Mouse (Mus musculus) hindbrain, postnatal 0 days (tissue): ENCODE results near the gene Jag1. TPM values are rescaled to one million over a fixed set of nuclear protein-coding genes. Genes with fewer than 3 reads are reported as not detected.

ENCODE experiments used
- ATAC-seq: fragments of 200-750 bp; cut with Nextera tagmentation; 2 replicates; pipeline ENCODE4 v1.8.0; 2017; ENCODE audit warnings: mild to moderate bottlenecking, moderate TSS enrichment, moderate library complexity
- DNase-seq: peaks from one replicate; pipeline ENCODE4 v3.0.0-alpha.2; 2015; ENCODE audit warnings: low spot score
- H3K27ac ChIP-seq: fragments of 300-500 bp; sonication (generic); 2 replicates; pipeline ENCODE4 v1.5.1; 2014; ENCODE audit warnings: mild to moderate bottlenecking
- H3K27me3 ChIP-seq: fragments of 300-500 bp; sonication (generic); 2 replicates; pipeline ENCODE4 v1.6.1; 2014; ENCODE audit warnings: low read length, mixed read lengths; ENCODE audit not compliant: insufficient read depth
- H3K36me3 ChIP-seq: fragments of 300-500 bp; sonication (generic); 2 replicates; pipeline ENCODE4 v1.6.1; 2014; ENCODE audit warnings: low read length, mixed read lengths; ENCODE audit not compliant: insufficient read depth
- H3K4me1 ChIP-seq: fragments of 300-500 bp; sonication (generic); 2 replicates; pipeline ENCODE4 v1.6.1; 2014; ENCODE audit warnings: antibody characterized with exemption, low read length, mixed read lengths; ENCODE audit not compliant: insufficient read depth
- H3K4me2 ChIP-seq: fragments of 300-500 bp; sonication (generic); 2 replicates; pipeline ENCODE4 v1.6.1; 2014; ENCODE audit warnings: low read depth, mild to moderate bottlenecking, low read length, moderate library complexity, mixed read lengths
- H3K4me3 ChIP-seq: fragments of 300-500 bp; sonication (generic); 2 replicates; pipeline ENCODE4 v1.5.1; 2014; ENCODE audit warnings: low read length
- H3K9ac ChIP-seq: fragments of 300-500 bp; sonication (generic); replicated peaks from 2 replicates; pipeline ENCODE4 v1.6.1; 2014; ENCODE audit warnings: mild to moderate bottlenecking, low read length, moderate library complexity, mixed read lengths
- H3K9me3 ChIP-seq: fragments of 300-500 bp; sonication (generic); 2 replicates; pipeline ENCODE4 v1.6.1; 2016; ENCODE audit warnings: low read length, mixed read lengths
- CTCF ChIP-seq: IDR thresholded peaks from 2 replicates; pipeline ENCODE4 v1.5.1; 2016; ENCODE audit warnings: antibody characterized with exemption, control low read depth, low read depth
- WGBS: fragments of 180-500 bp; shearing (Covaris S2); extraction: QIAGEN DNeasy Blood & Tissue Kit; methylation state at CpG from one replicate; pipeline ENCODE4 v1.1.7; 2014; 5-methylcytosine and 5-hydroxymethylcytosine counted together
- polyA plus RNA-seq: library from polyadenylated mRNA; unstranded; fragments of >200 nt; fragmentation: Nextera tagmentation; extraction: Ambion mirVana; gene quantifications from 2 replicates; pipeline ENCODE4 v1.2.1, GENCODE M21; 2015
- total RNA-seq: library from RNA; depleted of rRNA; stranded (reverse); fragments of >200 nt; gene quantifications from 2 replicates; pipeline ENCODE4 v1.2.3, GENCODE M21; 2014; rRNA removed

Gene Jag1
- total and polyA plus RNA-seq, 2 experiments from 2014 or later: 4.9 to 8.5 TPM

- DNase-seq (no peak), ATAC-seq (no peak)
- Histone ChIP-seq H3K4me3 (no peak overlapping the region), H3K27me3 (no peaks in the 10 kb centered on the region), H3K4me2 (no peak overlapping the region), H3K4me1 (no peaks in the 10 kb centered on the region), H3K27ac (no peak overlapping the region), H3K9ac (no peak overlapping the region), H3K36me3 (no peaks in the 10 kb centered on the region), H3K9me3 (no peaks in the 10 kb centered on the region)
- no peak for TF ChIP-seq CTCF
- 65% methylated on average over 10 of the region's 10 CpGs for WGBS
Observed at GRCm38 (mm10) chr2:137067479-137068110, 48.8 kb downstream of the Jag1 start.

- H3K4me1 ChIP-seq: no peaks in the 10 kb centered on the region
- ATAC-seq (no peak), DNase-seq (no peak)
- WGBS: 21% methylated on average over 3 of the region's 3 CpGs
- TF ChIP-seq CTCF: no peak
- H3K36me3 ChIP-seq: no peaks in the 10 kb centered on the region
- H3K9ac ChIP-seq: no peak overlapping the region
- no peaks in the 10 kb centered on the region for H3K27me3 ChIP-seq
- H3K4me3 ChIP-seq: no peak overlapping the region
- H3K27ac ChIP-seq: no peak overlapping the region
- H3K9me3 ChIP-seq: no peaks in the 10 kb centered on the region
- H3K4me2 ChIP-seq: no peak overlapping the region
Observed at GRCm38 (mm10) chr2:137064513-137064912, 51.9 kb downstream of the Jag1 start.

- 80% methylated on average over 1 of the region's 1 CpGs for WGBS
- ATAC-seq: no peak
- no peaks in the 10 kb centered on the region for H3K9me3 ChIP-seq
- H3K4me2 ChIP-seq: no peak overlapping the region
- no peaks in the 10 kb centered on the region for H3K36me3 ChIP-seq
- H3K4me3 ChIP-seq: no peak overlapping the region
- no peak for TF ChIP-seq CTCF
- H3K27me3 ChIP-seq: no peaks in the 10 kb centered on the region
- H3K4me1 ChIP-seq: no peaks in the 10 kb centered on the region
- no peak for DNase-seq
- H3K27ac ChIP-seq: no peak overlapping the region
- no peak overlapping the region for H3K9ac ChIP-seq
Observed at GRCm38 (mm10) chr2:137063829-137064228, 52.6 kb downstream of the Jag1 start.

- 83% methylated on average over 1 of the region's 1 CpGs for WGBS
- DNase-seq: no peak
- no peak overlapping the region for H3K4me3 ChIP-seq
Observed at GRCm38 (mm10) chr2:137049906-137050305, 66.5 kb downstream of the Jag1 start.

GRCm38 (mm10) chr2:137049367-137049766 is 67.1 kb downstream of the Jag1 start:
- Histone ChIP-seq H3K27ac (no peak overlapping the region), H3K27me3 (no peaks in the 10 kb centered on the region), H3K4me1 (no peaks in the 10 kb centered on the region), H3K9me3 (no peaks in the 10 kb centered on the region), H3K4me2 (no peak overlapping the region), H3K4me3 (no peak overlapping the region), H3K9ac (no peak overlapping the region), H3K36me3 (no peaks in the 10 kb centered on the region)
- 75% methylated on average over 2 of the region's 2 CpGs for WGBS
- TF ChIP-seq CTCF: no peak
- no peak for DNase-seq
- no peak for ATAC-seq

More at GRCm38 (mm10) chr2:137049906-137050305, 66.5 kb downstream of the Jag1 start:
- H3K36me3 ChIP-seq: no peaks in the 10 kb centered on the region
- no peaks in the 10 kb centered on the region for H3K4me1 ChIP-seq
- no peak for TF ChIP-seq CTCF
- H3K4me2 ChIP-seq: no peak overlapping the region
- ATAC-seq: no peak
- no peak overlapping the region for H3K27ac ChIP-seq
- no peaks in the 10 kb centered on the region for H3K27me3 ChIP-seq
- no peaks in the 10 kb centered on the region for H3K9me3 ChIP-seq
- H3K9ac ChIP-seq: no peak overlapping the region

GRCm38 (mm10) chr2:137044122-137044521 is 72.3 kb downstream of the Jag1 start:
- WGBS: 83% methylated on average over 2 of the region's 2 CpGs
- Histone ChIP-seq H3K36me3 (no peaks in the 10 kb centered on the region), H3K9me3 (no peaks in the 10 kb centered on the region), H3K27ac (no peak overlapping the region), H3K9ac (no peak overlapping the region), H3K27me3 (no peaks in the 10 kb centered on the region), H3K4me1 (no peaks in the 10 kb centered on the region), H3K4me3 (no peak overlapping the region), H3K4me2 (no peak overlapping the region)
- no peak for TF ChIP-seq CTCF
- DNase-seq: no peak
- no peak for ATAC-seq

Other genes with a start within 250 kb of the Jag1 start
- not detected in 2 replicates for gene AL731706.2, start 231.0 kb downstream of the Jag1 start, total RNA-seq
- gene AL731706.2, start 231.0 kb downstream of the Jag1 start, polyA plus RNA-seq: 18.2 and 21.4 TPM in 2 replicates
- 7.0 and 7.3 TPM in 2 replicates for gene Slx4ip, start 225.4 kb downstream of the Jag1 start, total RNA-seq
- 8.1 TPM in 2 replicates for gene Slx4ip, start 225.4 kb downstream of the Jag1 start, polyA plus RNA-seq
- 8.3 and 14.2 TPM in 2 replicates for gene AL731706.1, start 225.3 kb downstream of the Jag1 start, total RNA-seq
- gene AL731706.1, start 225.3 kb downstream of the Jag1 start, polyA plus RNA-seq: 19.4 and 20.6 TPM in 2 replicates
- 6.4 and 9.4 TPM in 2 replicates for gene Mkks, start 225.3 kb downstream of the Jag1 start, total RNA-seq
- gene Mkks, start 225.3 kb downstream of the Jag1 start, polyA plus RNA-seq: 6.4 and 10.5 TPM in 2 replicates